Mouse (Mus musculus) granulocyte monocyte progenitor cell, adult 5-6 weeks (primary cell): ENCODE measurements around the gene Lrrc8c. TPM values are rescaled to one million over a fixed set of nuclear protein-coding genes. Genes with fewer than 3 reads are reported as not detected.

Experiments used
- ATAC-seq: replicated peaks from 2 replicates; pipeline ENCODE4 v1.8.0; 2016; ENCODE audit warnings: mild to moderate bottlenecking, moderate TSS enrichment, inconsistent platforms; ENCODE audit not compliant: poor library complexity, severe bottlenecking
- total RNA-seq, 2 experiments: library from RNA; stranded (forward) in 1 of 2; stranded (reverse) in 1 of 2; fragments of 200-712, 200-1000 nt in 1 of 2; fragments of >200 nt in 1 of 2; fragmentation: Nextera tagmentation in 1 of 2; gene quantifications; 2 replicates each; pipeline ENCODE4 v1.2.3; 2014 to 2017

Gene Lrrc8c
- total RNA-seq, 2 experiments from 2014 or later = 4.4 to 38.7 TPM

DNA sequence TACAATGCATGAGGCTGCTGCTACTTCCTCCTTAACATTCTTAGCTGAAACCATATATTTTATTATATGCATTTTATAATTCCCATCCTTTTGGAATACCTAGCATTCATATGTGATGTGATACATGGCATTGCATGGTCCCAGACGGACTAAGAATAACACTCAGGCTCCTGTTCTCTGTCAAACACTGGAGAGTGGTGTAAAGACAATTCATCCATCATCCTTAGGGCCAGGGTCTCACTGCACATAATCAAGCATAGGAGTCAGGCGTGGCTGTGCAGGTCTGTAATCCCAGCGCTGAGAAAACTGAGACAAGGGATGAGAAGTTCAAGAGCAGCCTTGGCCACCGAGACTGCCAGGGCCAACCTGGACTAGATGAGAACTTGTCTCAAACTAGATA is 69.5 kb downstream of the Lrrc8c start:
- ATAC-seq = no peak

DNA sequence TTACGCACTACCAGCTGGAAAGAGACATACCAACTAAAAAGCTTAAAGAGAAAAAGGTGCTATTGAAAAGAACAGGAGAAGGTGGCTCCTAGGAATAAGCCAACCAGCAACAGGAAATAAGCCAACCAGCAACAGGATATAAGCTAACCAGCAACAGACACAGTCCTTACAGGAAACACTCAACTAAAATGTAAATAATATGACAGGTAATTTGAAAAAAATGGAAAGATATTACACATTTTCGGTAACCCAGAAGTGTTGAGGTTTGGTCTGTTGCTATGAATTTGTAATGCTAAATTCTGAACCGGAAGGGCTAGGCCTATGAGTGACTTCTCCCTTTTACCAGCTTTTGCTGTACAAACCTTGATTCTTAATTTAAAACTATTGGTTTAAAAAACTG is 69.9 kb downstream of the Lrrc8c start:
- peak; percentile 17; the same call in 1 of the 2 replicates for ATAC-seq

DNA sequence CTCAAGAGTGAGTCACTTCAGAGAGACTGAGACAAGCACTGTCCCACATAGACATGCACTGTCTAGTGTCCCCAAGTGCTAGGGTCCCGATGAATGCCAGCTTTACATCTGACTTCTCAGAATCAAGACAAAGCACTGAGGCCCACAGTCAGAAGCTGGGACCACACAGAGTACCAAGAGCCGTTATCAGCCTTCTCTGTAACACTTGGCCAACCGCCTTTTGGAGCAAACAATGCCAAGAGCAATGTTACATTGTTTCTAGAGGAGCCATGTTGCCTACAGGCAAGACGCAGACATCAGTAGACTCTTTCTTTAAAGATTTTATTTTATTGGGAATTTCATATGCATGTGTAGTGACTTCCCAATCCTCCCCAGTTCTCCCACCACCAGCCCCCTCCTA is 73.2 kb downstream of the Lrrc8c start:
- no peak for ATAC-seq

DNA sequence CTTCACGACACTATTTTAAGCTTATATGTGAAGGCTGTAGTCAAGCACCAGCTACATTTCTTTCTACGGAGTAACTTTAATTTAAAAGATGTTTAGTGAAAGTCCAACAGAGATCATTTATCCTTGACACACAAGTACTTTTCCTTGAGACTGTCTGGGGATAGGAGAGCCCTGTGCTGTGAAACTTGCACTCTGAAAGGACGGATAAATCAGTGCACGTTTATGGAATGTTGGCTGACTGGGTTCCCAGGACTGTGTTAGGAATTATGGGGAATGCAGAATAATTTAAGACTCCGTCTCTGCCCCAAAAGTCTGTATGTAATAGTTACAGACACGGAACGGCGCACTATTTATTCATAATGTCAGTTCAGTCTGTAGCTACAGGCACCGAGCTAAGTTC is 74.4 kb downstream of the Lrrc8c start:
- ATAC-seq = no peak

DNA sequence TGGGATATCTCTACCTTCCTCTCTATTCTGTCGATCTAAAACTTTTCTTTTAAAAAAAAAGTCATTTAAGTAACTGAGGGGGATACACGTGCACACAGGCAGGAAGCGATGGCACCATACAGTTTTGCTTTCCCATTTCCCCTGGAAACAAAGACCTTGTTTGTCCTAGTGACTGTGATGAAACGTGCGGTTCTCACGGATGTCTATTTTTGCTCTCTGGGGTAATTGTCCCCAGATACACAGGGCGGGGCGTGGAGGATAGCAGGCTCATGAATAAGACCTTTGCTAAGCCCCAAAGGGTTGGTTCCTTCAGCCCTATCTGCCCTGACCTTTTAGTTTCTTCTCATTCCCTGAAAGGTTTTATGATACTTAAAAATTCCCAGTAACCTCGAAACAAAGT is 79.7 kb downstream of the Lrrc8c start:
- peak; percentile 91 for ATAC-seq

DNA sequence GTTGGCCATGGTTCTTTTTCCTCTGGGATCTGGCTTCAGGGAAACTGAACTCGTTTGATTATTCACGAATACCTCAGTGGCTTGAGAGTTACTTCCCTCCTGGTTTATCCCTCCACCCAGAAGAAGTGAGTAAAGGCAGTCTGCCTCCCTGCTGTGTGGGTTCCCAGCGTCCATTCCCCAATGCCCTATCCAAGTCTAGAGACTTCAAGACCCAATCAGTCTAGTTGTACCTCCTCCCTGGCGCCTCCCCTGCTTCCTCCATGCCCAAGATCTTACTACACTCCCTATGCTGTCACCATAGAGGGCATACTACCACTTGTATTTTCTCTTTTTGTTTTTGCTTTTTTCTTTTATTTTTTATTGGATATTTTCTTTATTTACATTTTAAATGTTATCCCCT is 80.1 kb downstream of the Lrrc8c start:
- peak; percentile 58 for ATAC-seq

DNA sequence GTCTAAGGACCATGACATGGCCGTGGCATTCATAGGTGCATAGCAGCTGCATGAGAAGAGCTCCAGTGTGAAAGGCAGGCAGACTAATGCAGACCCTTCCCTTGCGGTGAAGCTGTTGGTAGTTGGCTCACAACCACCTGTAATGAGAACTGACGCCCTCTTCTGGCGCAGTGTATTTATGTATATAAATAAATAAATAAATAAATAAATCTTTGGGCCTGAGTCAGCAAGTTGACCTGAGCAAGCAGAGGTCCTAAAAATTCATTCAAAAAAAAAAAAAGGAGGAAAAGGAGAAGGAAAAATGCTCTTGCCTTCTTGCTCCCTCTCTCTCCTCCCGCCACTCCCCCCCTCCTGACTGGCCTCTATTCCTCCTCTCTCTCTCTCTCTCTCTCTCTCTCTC is 81.8 kb downstream of the Lrrc8c start:
- no peak for ATAC-seq

DNA sequence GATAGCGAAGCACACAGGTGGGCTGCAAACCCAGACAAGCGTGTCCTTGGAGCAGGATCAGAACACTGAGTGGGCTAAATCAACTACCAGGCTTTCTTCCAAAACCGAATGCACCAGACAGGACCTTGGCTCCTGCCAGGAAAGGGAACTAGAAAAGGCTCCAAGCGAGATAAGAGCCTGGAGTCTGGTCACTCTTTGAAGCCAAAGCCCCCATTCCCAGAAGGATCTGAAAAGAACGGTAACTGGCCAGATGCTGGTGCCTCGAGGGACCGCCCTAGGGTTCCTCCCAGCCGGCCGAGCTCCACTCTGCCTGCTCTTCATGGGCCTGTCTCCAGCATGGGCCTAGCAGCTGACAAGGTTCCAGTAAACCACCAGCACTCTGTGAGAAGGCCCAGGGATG is 83.4 kb downstream of the Lrrc8c start:
- ATAC-seq = no peak

DNA sequence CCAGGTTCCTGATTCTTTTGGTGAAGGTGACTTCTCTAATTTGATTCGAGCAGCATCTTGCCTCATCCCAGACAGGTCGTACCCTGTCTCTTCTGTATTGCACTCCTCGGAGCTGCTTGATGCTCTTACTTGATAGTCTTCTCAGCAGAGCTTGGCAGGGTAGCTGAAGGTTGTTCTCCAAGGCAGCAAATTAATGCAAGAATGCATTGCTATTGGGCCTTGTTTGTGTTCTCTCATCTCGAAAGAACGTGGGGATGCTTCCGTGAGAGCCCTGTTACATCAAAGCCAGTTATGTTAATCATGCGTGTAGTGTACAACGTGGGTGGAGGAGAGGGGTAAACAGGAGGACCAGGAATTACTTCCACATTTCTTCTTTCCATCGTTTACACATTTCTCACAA is 86.5 kb downstream of the Lrrc8c start:
- ATAC-seq = no peak

DNA sequence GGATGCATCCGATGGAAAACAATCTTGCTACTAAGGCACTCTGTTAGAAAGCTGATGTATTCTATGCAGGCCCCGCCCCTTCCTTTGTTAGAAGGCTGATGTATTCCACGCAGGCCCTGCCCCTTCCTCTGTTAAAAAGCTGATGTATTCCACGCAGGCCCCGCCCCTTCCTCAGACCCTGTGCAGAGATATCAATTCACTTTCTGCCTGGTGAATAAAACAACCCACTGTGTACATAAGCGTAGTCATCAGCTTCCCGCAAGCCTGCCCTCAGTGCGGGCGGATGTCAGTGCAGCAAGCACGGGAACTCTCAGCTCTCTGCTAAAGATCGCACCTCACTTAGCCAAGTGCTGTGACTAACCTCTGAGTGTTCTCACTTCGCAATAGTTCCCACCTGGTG is 90.5 kb downstream of the Lrrc8c start:
- ATAC-seq = no peak

DNA sequence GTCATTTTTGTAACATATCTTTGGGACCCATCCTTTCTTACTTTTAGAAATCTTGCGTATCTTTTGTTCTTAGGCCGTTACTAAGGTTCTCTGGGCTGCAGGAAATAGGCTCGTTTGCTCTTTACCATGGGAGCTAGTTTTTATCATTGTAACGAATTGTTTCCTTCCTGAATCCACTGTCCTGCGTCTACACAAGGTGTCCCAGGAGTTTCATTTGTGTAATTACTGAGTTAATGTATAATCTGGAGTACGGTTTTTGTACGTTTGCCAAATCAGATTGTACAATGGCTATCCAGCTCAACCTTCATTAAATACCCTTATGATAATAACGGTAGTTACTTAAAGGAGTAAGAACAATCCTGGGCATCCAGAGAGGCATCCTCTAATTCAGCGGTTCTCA is 93.8 kb downstream of the Lrrc8c start:
- no peak for ATAC-seq

DNA sequence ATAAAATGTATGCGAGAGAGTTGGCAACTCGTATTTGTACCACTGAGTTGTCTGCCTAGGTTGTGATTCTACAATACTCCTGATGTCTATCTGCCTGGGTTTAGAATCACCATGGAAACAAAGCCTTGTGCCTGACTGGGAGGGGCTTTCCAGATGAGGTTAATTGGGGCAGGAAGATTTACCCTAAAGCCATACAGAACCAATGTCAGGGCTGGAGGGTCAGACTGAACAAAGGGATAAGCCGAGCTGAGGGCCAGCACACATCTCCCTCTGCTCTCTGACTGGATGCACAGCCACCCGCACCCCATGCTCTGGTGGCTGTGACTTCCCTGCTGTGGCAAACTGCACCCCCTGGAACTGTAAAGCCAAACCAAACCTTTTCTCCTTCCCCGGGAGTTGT is 94.8 kb downstream of the Lrrc8c start:
- ATAC-seq = no peak

DNA sequence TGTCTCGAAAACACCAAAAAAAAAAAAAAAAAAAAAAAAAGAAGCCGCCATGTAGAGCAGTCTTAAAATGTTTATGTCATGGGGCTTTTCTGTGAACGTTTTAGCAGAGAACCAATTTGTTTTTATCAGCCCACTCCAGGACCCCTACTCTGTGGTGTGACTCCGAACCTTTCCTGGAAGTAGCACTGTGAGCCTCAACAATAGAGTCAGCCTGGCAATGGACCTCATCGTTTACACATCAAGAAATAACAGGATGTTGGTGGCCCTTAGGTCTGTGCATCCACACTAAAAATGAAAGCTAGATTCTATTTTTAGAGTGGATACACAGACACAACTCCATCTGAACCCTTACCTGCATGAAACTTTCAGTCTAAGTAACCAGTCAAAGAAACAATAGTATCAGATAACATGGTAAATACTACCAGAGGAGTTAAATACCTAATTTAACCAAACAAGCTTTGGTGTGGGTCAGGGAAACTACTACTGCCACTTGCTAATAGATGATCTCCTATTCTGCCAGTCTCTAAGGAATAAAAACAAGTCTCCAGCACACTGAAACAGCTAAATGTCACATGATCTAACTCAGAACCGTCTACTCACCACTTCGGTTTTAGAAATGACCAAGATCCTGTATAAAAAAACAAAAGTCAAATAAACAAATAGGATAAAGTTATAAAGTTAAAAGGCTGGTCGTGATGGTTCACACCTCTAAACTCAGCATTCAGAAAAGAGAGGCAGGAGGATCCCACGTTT is 95.7 kb downstream of the Lrrc8c start:
- no peak for ATAC-seq

DNA sequence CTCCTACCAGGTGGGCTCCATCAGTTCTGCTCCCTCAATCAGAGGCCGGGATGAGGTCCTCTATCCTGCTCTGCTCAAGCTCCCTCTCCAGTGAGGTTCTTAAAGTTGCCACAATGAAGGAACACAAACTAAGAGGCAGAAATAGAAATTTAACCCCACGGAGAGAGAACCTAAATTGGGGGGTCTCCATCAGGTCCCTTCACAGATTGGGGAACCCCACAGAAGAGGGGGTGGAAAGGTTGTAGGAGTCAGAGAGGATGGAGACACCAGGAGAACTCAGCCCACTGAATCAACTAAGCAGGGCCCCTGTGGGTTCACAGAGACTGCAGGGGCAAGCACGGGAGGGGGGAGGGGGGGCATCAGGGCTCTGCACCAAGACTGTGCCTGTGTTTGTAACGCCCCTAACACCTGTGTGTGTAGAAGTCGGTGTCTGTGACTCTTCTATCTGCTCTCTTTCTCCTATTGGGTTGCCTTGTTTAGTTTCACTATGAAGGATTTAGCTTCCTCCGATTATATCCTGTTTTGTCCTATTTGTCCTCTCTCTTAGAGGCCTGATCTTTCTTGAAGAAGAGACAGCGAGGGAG is 96.8 kb downstream of the Lrrc8c start:
- ATAC-seq = no peak

DNA sequence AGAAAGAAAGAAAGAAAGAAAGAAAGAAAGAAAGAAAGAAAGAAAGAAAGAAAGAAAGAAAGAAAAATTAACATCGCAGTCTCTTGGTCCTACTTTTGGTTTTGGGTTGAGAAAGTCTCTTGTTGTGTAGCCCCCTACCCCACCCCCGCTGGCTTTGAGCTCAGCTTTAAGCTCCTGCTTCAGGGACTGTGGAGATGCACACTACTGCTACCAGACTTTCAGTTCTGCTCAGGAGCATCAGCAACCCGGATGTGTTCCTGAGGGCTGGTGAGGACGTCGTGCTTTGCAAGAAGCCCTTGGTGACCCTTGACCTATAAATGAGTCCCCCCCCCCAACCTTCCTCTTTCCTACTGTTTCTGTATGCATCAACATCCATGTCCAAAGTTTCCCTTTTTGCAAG is 97.3 kb downstream of the Lrrc8c start:
- peak; percentile 83 for ATAC-seq

DNA sequence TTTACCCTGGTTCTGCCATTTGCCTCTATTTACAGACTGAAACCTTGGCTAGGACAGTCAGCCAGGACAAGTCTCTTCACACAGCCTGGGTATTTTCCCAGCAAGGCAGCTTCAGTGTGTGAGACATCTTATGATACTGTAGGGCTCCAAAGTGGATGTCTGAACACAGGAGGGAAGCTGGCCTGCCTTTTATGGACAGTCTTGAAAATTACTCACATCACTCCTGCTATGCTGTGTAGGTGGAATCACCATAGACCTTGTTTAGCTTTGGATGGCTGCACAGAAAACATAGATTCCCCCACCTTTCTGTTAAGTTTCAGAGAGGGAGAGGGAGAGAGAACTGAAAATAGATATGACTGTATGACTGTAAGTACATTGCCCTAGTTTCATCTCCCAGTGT is 99.3 kb downstream of the Lrrc8c start:
- no peak for ATAC-seq

DNA sequence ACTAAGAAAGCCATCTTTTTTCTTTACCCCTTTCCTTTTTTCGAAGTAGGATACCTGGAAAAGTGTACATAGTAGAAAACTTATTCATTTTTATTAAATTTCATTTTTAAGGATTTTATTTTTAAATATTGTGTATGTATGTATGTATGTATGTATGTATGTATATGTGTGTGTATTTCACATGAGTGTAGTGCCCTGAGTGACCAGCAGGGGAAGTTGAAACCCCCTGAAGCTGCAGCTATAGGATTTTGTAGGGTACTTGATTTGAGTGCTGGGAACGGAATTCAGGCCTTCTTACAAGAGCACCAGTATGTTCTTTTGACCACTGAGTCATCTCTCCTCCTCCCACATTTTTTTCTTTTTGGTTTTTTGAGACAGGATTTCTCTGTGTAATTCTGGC is 100.5 kb downstream of the Lrrc8c start:
- no peak for ATAC-seq

DNA sequence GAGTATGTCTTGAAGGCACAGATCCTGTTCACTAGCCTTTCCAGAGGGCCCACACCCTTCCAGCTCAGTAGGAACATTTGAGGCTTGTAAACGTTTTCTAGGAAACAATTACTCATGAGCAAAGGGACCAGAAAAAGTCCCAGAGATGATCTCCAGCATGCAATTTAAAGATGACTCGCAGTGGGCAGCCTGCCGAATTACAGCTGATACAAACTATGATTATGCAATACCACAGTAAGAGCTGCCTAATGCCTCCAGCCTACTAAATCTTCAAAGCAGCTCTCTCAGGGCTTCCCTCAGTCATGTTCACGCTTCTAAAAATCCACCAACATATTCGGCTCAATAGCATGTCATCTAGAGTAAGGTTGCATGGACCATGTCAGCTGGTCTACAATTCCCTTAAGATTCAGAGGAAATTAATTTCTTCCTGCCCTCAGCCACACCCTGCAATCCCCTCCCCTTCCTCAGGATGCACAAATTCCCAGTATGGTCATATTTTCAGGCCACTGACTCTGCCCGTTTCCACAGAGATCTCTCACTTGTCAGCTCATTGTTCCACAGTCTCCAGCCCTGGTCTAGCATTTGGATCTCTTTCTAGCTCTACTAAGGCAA is 101.4 kb downstream of the Lrrc8c start:
- ATAC-seq = peak; percentile 35

DNA sequence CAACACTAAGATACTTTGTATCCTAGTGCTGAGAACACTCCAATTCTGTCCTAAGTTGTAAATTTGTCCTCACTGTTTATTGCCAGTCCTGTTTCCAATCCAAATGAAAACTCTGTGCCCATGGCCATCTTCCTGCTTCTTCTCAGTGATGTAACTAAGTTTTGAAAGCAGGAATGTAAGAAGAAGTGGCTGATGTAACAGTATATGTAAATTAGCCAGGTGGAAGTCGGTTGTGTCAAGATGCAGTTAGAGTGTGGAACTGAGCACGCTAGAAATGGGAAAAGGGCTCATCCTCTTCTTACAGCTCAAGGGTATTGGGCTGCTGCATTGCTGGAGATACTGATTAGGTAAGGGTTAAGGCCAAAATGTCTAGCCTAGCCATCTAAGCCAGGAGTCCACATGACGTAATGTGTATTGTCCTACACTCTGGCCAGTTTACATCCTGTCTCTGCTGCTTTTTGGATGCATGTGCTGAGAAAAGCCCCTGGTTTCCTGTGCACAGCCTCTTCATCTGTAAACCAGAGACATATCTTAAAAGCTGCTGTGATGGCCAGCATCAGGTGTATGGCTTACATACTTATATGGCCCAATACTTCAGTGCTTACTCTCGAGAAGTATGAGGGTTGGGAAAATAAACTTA is 104.0 kb downstream of the Lrrc8c start:
- peak; percentile 74 for ATAC-seq

DNA sequence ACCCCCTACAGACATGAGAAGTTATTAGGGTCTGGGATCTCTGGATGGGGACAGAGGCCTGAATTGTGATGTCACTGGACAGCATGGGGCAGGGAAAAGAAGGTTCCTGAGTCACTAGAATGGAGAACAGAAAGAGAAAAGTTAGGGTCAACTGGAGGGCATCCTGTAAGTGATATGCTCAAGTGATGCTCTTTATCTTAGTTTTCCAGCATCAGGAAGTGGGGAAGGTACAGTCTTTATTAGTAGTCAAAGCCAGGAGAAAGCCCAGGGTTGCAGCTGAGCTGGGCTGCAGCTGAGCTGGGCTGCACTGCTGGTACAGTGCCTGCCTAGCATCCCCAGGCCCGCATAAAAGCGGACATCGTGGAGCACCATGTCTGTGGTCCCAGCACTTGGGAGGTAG is 105.1 kb downstream of the Lrrc8c start:
- no peak for ATAC-seq

DNA sequence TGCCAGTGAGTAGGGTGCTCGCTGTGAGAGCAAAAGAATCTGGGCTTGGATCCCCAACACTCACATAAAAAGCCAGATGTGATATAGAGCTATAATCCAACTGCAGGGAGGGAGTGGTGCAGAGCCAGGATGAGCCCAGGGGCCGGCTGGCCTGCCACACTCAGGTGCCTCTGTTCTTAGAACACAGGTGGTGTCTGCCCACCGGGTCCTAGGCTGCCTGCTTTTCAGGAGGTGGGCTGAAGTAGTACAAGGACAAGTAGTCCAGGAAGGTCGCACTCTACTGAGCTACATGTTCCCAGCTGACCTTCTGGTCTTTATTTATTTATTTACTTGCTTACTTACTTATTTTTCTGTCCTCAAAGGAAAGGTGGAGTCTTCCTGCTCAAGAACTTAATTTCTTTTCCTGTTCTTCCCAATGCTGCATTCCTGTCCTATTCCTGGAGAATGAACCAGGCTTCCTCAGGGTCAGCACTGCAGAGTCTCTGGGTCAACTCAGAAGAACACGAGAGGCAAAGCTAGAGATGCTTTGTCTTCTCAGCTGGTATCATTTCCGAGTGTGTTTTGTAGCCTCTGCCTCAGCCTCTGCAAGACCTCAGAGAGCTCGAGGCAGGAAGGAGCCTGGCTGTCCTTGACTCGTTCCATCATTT is 106.4 kb downstream of the Lrrc8c start:
- ATAC-seq = no peak; the same call in 1 of the 2 replicates
